Mouse (Mus musculus): ENCODE measurements around the gene Npcd. TPM values are rescaled to one million over a fixed set of nuclear protein-coding genes. Genes with fewer than 3 reads are reported as not detected.
A peak's percentile ranks its signal among the peaks of the same experiment; 100 is the strongest.

Gene Npcd
- polyA plus RNA-seq, 1 experiment from 2014 or later, result 0.22 TPM

GRCm38 (mm10) chr15:79834881-79835260 is 834 bp upstream of the Npcd start:
- H3K4me3 ChIP-seq (ENCODE audit: low read length), result peak overlapping the region; percentile 86; the same call in 1 of the 2 replicates
- no peaks in the 10 kb centered on the region for H3K9me3 ChIP-seq (ENCODE audit: control insufficient read depth, low read length)
- 56% methylated on average over 9 of the region's 9 CpGs for WGBS
- peak overlapping the region; percentile 86; the same call in 1 of the 2 replicates for H3K9ac ChIP-seq (ENCODE audit: low read depth, low read length)
- peak overlapping the region; percentile 64 for H3K4me2 ChIP-seq (replicated peaks; ENCODE audit: low read depth, low read length)
- no peaks in the 10 kb centered on the region for H3K27me3 ChIP-seq (ENCODE audit: control insufficient read depth, insufficient read depth, low read length)
- H3K36me3 ChIP-seq (ENCODE audit: control insufficient read depth, insufficient read depth, low read length), result peaks cover 11% of the 10 kb centered on the region
- peak overlapping the region; percentile 92 for H3K27ac ChIP-seq (ENCODE audit: low read depth, low read length)
- no peak for ATAC-seq (ENCODE audit: low FRiP score, low TSS enrichment)
- H3K4me1 ChIP-seq (ENCODE audit: control insufficient read depth, insufficient read depth, low read length), result peaks cover 27% of the 10 kb centered on the region

- under 1% methylated on average over 41 of the region's 41 CpGs for WGBS
- H3K27me3 ChIP-seq (ENCODE audit: control insufficient read depth, insufficient read depth, low read length), result no peaks in the 10 kb centered on the region
- peak overlapping the region; percentile 86 for H3K4me3 ChIP-seq (ENCODE audit: low read length)
- peaks cover 41% of the 10 kb centered on the region for H3K4me1 ChIP-seq (ENCODE audit: control insufficient read depth, insufficient read depth, low read length)
- H3K4me2 ChIP-seq (replicated peaks; ENCODE audit: low read depth, low read length), result peak overlapping the region; percentile 82
- peak overlapping the region; percentile 86 for H3K9ac ChIP-seq (ENCODE audit: low read depth, low read length)
- H3K9me3 ChIP-seq (ENCODE audit: control insufficient read depth, low read length), result no peaks in the 10 kb centered on the region
- ATAC-seq (ENCODE audit: low FRiP score, low TSS enrichment), result no peak
- peak overlapping the region; percentile 92 for H3K27ac ChIP-seq (ENCODE audit: low read depth, low read length)
- peaks cover 14% of the 10 kb centered on the region for H3K36me3 ChIP-seq (ENCODE audit: control insufficient read depth, insufficient read depth, low read length)
Observed at GRCm38 (mm10) chr15:79833251-79834050, 586 bp downstream of the Npcd start.

GRCm38 (mm10) chr15:79832064-79832900 is 1.8 kb downstream of the Npcd start:
- Histone ChIP-seq H3K4me2 (replicated peaks; ENCODE audit: low read depth, low read length) (peak overlapping the region; percentile 82), H3K9ac (ENCODE audit: low read depth, low read length) (peak overlapping the region; percentile 86; the same call in 1 of the 2 replicates), H3K9me3 (ENCODE audit: control insufficient read depth, low read length) (no peaks in the 10 kb centered on the region), H3K4me3 (ENCODE audit: low read length) (peak overlapping the region; percentile 86; the same call in 1 of the 2 replicates), H3K27ac (ENCODE audit: low read depth, low read length) (peak overlapping the region; percentile 19; the same call in 1 of the 2 replicates), H3K4me1 (ENCODE audit: control insufficient read depth, insufficient read depth, low read length) (peaks cover 45% of the 10 kb centered on the region), H3K36me3 (ENCODE audit: control insufficient read depth, insufficient read depth, low read length) (peaks cover 25% of the 10 kb centered on the region), H3K27me3 (ENCODE audit: control insufficient read depth, insufficient read depth, low read length) (no peaks in the 10 kb centered on the region)
- 38% methylated on average over 18 of the region's 18 CpGs for WGBS
- no peak for ATAC-seq (ENCODE audit: low FRiP score, low TSS enrichment)

GRCm38 (mm10) chr15:79830388-79830787 is 3.6 kb downstream of the Npcd start:
- WGBS, result 10% methylated on average over 4 of the region's 4 CpGs
- Histone ChIP-seq H3K4me2 (replicated peaks; ENCODE audit: low read depth, low read length) (no peak overlapping the region), H3K4me1 (ENCODE audit: control insufficient read depth, insufficient read depth, low read length) (peaks cover 51% of the 10 kb centered on the region), H3K27me3 (ENCODE audit: control insufficient read depth, insufficient read depth, low read length) (no peaks in the 10 kb centered on the region), H3K9me3 (ENCODE audit: control insufficient read depth, low read length) (no peaks in the 10 kb centered on the region), H3K4me3 (ENCODE audit: low read length) (no peak overlapping the region), H3K9ac (ENCODE audit: low read depth, low read length) (no peak overlapping the region), H3K36me3 (ENCODE audit: control insufficient read depth, insufficient read depth, low read length) (peaks cover 42% of the 10 kb centered on the region), H3K27ac (ENCODE audit: low read depth, low read length) (no peak overlapping the region)
- no peak for ATAC-seq (ENCODE audit: low FRiP score, low TSS enrichment)

GRCm38 (mm10) chr15:79829431-79829830 is 4.6 kb downstream of the Npcd start:
- H3K9me3 ChIP-seq (ENCODE audit: control insufficient read depth, low read length), result no peaks in the 10 kb centered on the region
- peaks cover 41% of the 10 kb centered on the region for H3K4me1 ChIP-seq (ENCODE audit: control insufficient read depth, insufficient read depth, low read length)
- H3K4me2 ChIP-seq (replicated peaks; ENCODE audit: low read depth, low read length), result no peak overlapping the region
- no peak overlapping the region for H3K27ac ChIP-seq (ENCODE audit: low read depth, low read length)
- 0 out of 2 replicates have a peak overlapping the region, but pooled peaks have one; percentile 18 for H3K9ac ChIP-seq (ENCODE audit: low read depth, low read length)
- no peak overlapping the region for H3K4me3 ChIP-seq (ENCODE audit: low read length)
- peaks cover 42% of the 10 kb centered on the region for H3K36me3 ChIP-seq (ENCODE audit: control insufficient read depth, insufficient read depth, low read length)
- no peaks in the 10 kb centered on the region for H3K27me3 ChIP-seq (ENCODE audit: control insufficient read depth, insufficient read depth, low read length)
- WGBS, result 68% methylated on average over 5 of the region's 5 CpGs
- ATAC-seq (ENCODE audit: low FRiP score, low TSS enrichment), result no peak

- Histone ChIP-seq H3K9ac (ENCODE audit: low read depth, low read length) (0 out of 2 replicates have a peak overlapping the region, but pooled peaks have one; percentile 18), H3K4me2 (replicated peaks; ENCODE audit: low read depth, low read length) (peak overlapping the region; percentile 32), H3K27me3 (ENCODE audit: control insufficient read depth, insufficient read depth, low read length) (no peaks in the 10 kb centered on the region), H3K9me3 (ENCODE audit: control insufficient read depth, low read length) (no peaks in the 10 kb centered on the region), H3K4me3 (ENCODE audit: low read length) (peak overlapping the region; percentile 6; the same call in 1 of the 2 replicates), H3K36me3 (ENCODE audit: control insufficient read depth, insufficient read depth, low read length) (peaks cover 42% of the 10 kb centered on the region), H3K27ac (ENCODE audit: low read depth, low read length) (no peak overlapping the region; the same call in 1 of the 2 replicates), H3K4me1 (ENCODE audit: control insufficient read depth, insufficient read depth, low read length) (peaks cover 40% of the 10 kb centered on the region)
- no peak for ATAC-seq (ENCODE audit: low FRiP score, low TSS enrichment)
- whole genome bisulfite sequencing, result 55% methylated on average over 46 of the region's 46 CpGs
Observed at GRCm38 (mm10) chr15:79828366-79829035, 5.5 kb downstream of the Npcd start.

- Histone ChIP-seq H3K9ac (ENCODE audit: low read depth, low read length) (peak overlapping the region; percentile 7; the same call in 1 of the 2 replicates), H3K4me1 (ENCODE audit: control insufficient read depth, insufficient read depth, low read length) (peaks cover 39% of the 10 kb centered on the region), H3K9me3 (ENCODE audit: control insufficient read depth, low read length) (no peaks in the 10 kb centered on the region), H3K4me3 (ENCODE audit: low read length) (no peak overlapping the region), H3K27me3 (ENCODE audit: control insufficient read depth, insufficient read depth, low read length) (no peaks in the 10 kb centered on the region), H3K36me3 (ENCODE audit: control insufficient read depth, insufficient read depth, low read length) (peaks cover 49% of the 10 kb centered on the region), H3K4me2 (replicated peaks; ENCODE audit: low read depth, low read length) (no peak overlapping the region), H3K27ac (ENCODE audit: low read depth, low read length) (no peak overlapping the region)
- 84% methylated on average over 11 of the region's 11 CpGs for whole genome bisulfite sequencing
- ATAC-seq (ENCODE audit: low FRiP score, low TSS enrichment), result no peak
Observed at GRCm38 (mm10) chr15:79827778-79828210, 6.2 kb downstream of the Npcd start.

- Histone ChIP-seq H3K4me1 (ENCODE audit: control insufficient read depth, insufficient read depth, low read length) (peaks cover 39% of the 10 kb centered on the region), H3K4me3 (ENCODE audit: low read length) (no peak overlapping the region), H3K27me3 (ENCODE audit: control insufficient read depth, insufficient read depth, low read length) (no peaks in the 10 kb centered on the region), H3K4me2 (replicated peaks; ENCODE audit: low read depth, low read length) (no peak overlapping the region), H3K9me3 (ENCODE audit: control insufficient read depth, low read length) (no peaks in the 10 kb centered on the region), H3K9ac (ENCODE audit: low read depth, low read length) (peak overlapping the region; percentile 7; the same call in 1 of the 2 replicates), H3K27ac (ENCODE audit: low read depth, low read length) (no peak overlapping the region), H3K36me3 (ENCODE audit: control insufficient read depth, insufficient read depth, low read length) (peaks cover 51% of the 10 kb centered on the region)
- no peak for ATAC-seq (ENCODE audit: low FRiP score, low TSS enrichment)
- WGBS, result 88% methylated on average over 14 of the region's 14 CpGs
Observed at GRCm38 (mm10) chr15:79827061-79827777, 6.8 kb downstream of the Npcd start.
